Mouse (Mus musculus): ENCODE measurements around the gene Epb41l4b. TPM values are rescaled to one million over a fixed set of nuclear protein-coding genes. Genes with fewer than 3 reads are reported as not detected.

The Epb41l4b gene
- total and polyA plus RNA-seq, 3 experiments, result 0.11 TPM; not detected in 2

GRCm38 (mm10) chr4:57081463-57081862, 61.8 kb downstream of the Epb41l4b start:
- H3K4me1 ChIP-seq (ENCODE audit: insufficient read depth, low read depth, low read length), result no peaks in the 10 kb centered on the region
- no peak overlapping the region for H3K4me3 ChIP-seq (ENCODE audit: low read depth, low read length)
- H3K27me3 ChIP-seq (ENCODE audit: insufficient read depth, low read length), result no peaks in the 10 kb centered on the region; the same call in 1 of the 2 replicates
- TF ChIP-seq GATA1 (IDR thresholded peaks at IDR 0.05; ENCODE audit: borderline replicate concordance, low read length) (no peak), TAL1 (conservative IDR thresholded peaks at IDR 0.05; ENCODE audit: low read depth, low read length) (no peak), CTCF (IDR thresholded peaks at IDR 0.05; ENCODE audit: low read depth, low read length) (no peak), POLR2AphosphoS5 (IDR thresholded peaks at IDR 0.05; ENCODE audit: insufficient replicate concordance, low read depth, low read length) (no peak)
- H3K36me3 ChIP-seq (replicated peaks), result no peaks in the 10 kb centered on the region
- H3K9me3 ChIP-seq (replicated peaks), result peaks cover 71% of the 10 kb centered on the region
- ATAC-seq (ENCODE audit: extremely low read depth, insufficient number of reproducible peaks, low FRiP score, poor library complexity, severe bottlenecking), result no peak
- no peak for DNase-seq (ENCODE audit: low spot score)

GRCm38 (mm10) chr4:57073843-57074242, 69.4 kb downstream of the Epb41l4b start:
- Histone ChIP-seq H3K4me3 (ENCODE audit: low read depth, low read length) (no peak overlapping the region), H3K9me3 (replicated peaks) (peaks cover 64% of the 10 kb centered on the region), H3K27me3 (ENCODE audit: insufficient read depth, low read length) (no peaks in the 10 kb centered on the region; the same call in 1 of the 2 replicates), H3K4me1 (ENCODE audit: insufficient read depth, low read depth, low read length) (no peaks in the 10 kb centered on the region), H3K36me3 (replicated peaks) (no peaks in the 10 kb centered on the region)
- TF ChIP-seq TAL1 (conservative IDR thresholded peaks at IDR 0.05; ENCODE audit: low read depth, low read length) (no peak), GATA1 (IDR thresholded peaks at IDR 0.05; ENCODE audit: borderline replicate concordance, low read length) (no peak), GATA2 (IDR thresholded peaks at IDR 0.05; ENCODE audit: borderline replicate concordance, low read depth, low read length) (no peak), POLR2AphosphoS5 (IDR thresholded peaks at IDR 0.05; ENCODE audit: insufficient replicate concordance, low read depth, low read length) (no peak), CTCF (IDR thresholded peaks at IDR 0.05; ENCODE audit: low read depth, low read length) (no peak)
- DNase-seq (ENCODE audit: low spot score) (no peak), ATAC-seq (ENCODE audit: extremely low read depth, insufficient number of reproducible peaks, low FRiP score, poor library complexity, severe bottlenecking) (no peak)

GRCm38 (mm10) chr4:57073174-57073573, 70.1 kb downstream of the Epb41l4b start:
- Histone ChIP-seq H3K4me1 (ENCODE audit: insufficient read depth, low read depth, low read length) (no peaks in the 10 kb centered on the region), H3K27me3 (ENCODE audit: insufficient read depth, low read length) (no peaks in the 10 kb centered on the region; the same call in 1 of the 2 replicates), H3K4me3 (ENCODE audit: low read depth, low read length) (no peak overlapping the region), H3K9me3 (replicated peaks) (peaks cover 63% of the 10 kb centered on the region), H3K36me3 (replicated peaks) (no peaks in the 10 kb centered on the region)
- no peak for ATAC-seq (ENCODE audit: extremely low read depth, insufficient number of reproducible peaks, low FRiP score, poor library complexity, severe bottlenecking)
- no peak for DNase-seq (ENCODE audit: low spot score)
- TF ChIP-seq CTCF (IDR thresholded peaks at IDR 0.05; ENCODE audit: low read depth, low read length), result no peak
- no peak for TF ChIP-seq GATA2 (IDR thresholded peaks at IDR 0.05; ENCODE audit: borderline replicate concordance, low read depth, low read length)
- no peak for TF ChIP-seq GATA1 (IDR thresholded peaks at IDR 0.05; ENCODE audit: borderline replicate concordance, low read length)
- TF ChIP-seq TAL1 (conservative IDR thresholded peaks at IDR 0.05; ENCODE audit: low read depth, low read length), result no peak
- TF ChIP-seq POLR2AphosphoS5 (IDR thresholded peaks at IDR 0.05; ENCODE audit: insufficient replicate concordance, low read depth, low read length), result no peak

- DNase-seq (ENCODE audit: low spot score) (no peak), ATAC-seq (ENCODE audit: extremely low read depth, insufficient number of reproducible peaks, low FRiP score, poor library complexity, severe bottlenecking) (no peak)
- Histone ChIP-seq H3K36me3 (replicated peaks) (no peaks in the 10 kb centered on the region), H3K27me3 (ENCODE audit: insufficient read depth, low read length) (no peaks in the 10 kb centered on the region), H3K9me3 (replicated peaks) (peaks cover 69% of the 10 kb centered on the region), H3K4me3 (ENCODE audit: low read depth, low read length) (no peak overlapping the region), H3K4me1 (ENCODE audit: insufficient read depth, low read depth, low read length) (no peaks in the 10 kb centered on the region)
- TF ChIP-seq CTCF (IDR thresholded peaks at IDR 0.05; ENCODE audit: low read depth, low read length), result no peak
- no peak for TF ChIP-seq GATA2 (IDR thresholded peaks at IDR 0.05; ENCODE audit: borderline replicate concordance, low read depth, low read length)
- TF ChIP-seq POLR2AphosphoS5 (IDR thresholded peaks at IDR 0.05; ENCODE audit: insufficient replicate concordance, low read depth, low read length), result no peak
- TF ChIP-seq TAL1 (conservative IDR thresholded peaks at IDR 0.05; ENCODE audit: low read depth, low read length), result no peak
- no peak for TF ChIP-seq GATA1 (IDR thresholded peaks at IDR 0.05; ENCODE audit: borderline replicate concordance, low read length)
Measured at GRCm38 (mm10) chr4:57070640-57071039, 72.6 kb downstream of the Epb41l4b start.

- H3K4me3 ChIP-seq (ENCODE audit: low read depth, low read length), result no peak overlapping the region
- ATAC-seq (ENCODE audit: extremely low read depth, insufficient number of reproducible peaks, low FRiP score, poor library complexity, severe bottlenecking), result no peak
- no peaks in the 10 kb centered on the region for H3K27me3 ChIP-seq (ENCODE audit: insufficient read depth, low read length)
- H3K4me1 ChIP-seq (ENCODE audit: insufficient read depth, low read depth, low read length), result no peaks in the 10 kb centered on the region
- peaks cover 67% of the 10 kb centered on the region for H3K9me3 ChIP-seq (replicated peaks)
- H3K36me3 ChIP-seq (replicated peaks), result no peaks in the 10 kb centered on the region
- DNase-seq (ENCODE audit: low spot score), result no peak
- TF ChIP-seq POLR2AphosphoS5 (IDR thresholded peaks at IDR 0.05; ENCODE audit: insufficient replicate concordance, low read depth, low read length) (no peak), CTCF (IDR thresholded peaks at IDR 0.05; ENCODE audit: low read depth, low read length) (no peak)
Measured at GRCm38 (mm10) chr4:57068397-57068796, 74.8 kb downstream of the Epb41l4b start.

- Histone ChIP-seq H3K4me1 (ENCODE audit: insufficient read depth, low read depth, low read length) (no peaks in the 10 kb centered on the region), H3K27me3 (ENCODE audit: insufficient read depth, low read length) (no peaks in the 10 kb centered on the region), H3K9me3 (replicated peaks) (peaks cover 68% of the 10 kb centered on the region), H3K4me3 (ENCODE audit: low read depth, low read length) (no peak overlapping the region), H3K36me3 (replicated peaks) (no peaks in the 10 kb centered on the region)
- no peak for DNase-seq (ENCODE audit: low spot score)
- no peak for TF ChIP-seq GATA1 (IDR thresholded peaks at IDR 0.05; ENCODE audit: borderline replicate concordance, low read length)
- TF ChIP-seq POLR2AphosphoS5 (IDR thresholded peaks at IDR 0.05; ENCODE audit: insufficient replicate concordance, low read depth, low read length), result no peak
- no peak for TF ChIP-seq TAL1 (conservative IDR thresholded peaks at IDR 0.05; ENCODE audit: low read depth, low read length)
- no peak for TF ChIP-seq CTCF (IDR thresholded peaks at IDR 0.05; ENCODE audit: low read depth, low read length)
- TF ChIP-seq GATA2 (IDR thresholded peaks at IDR 0.05; ENCODE audit: borderline replicate concordance, low read depth, low read length), result no peak
- ATAC-seq (ENCODE audit: extremely low read depth, insufficient number of reproducible peaks, low FRiP score, poor library complexity, severe bottlenecking), result no peak
Measured at GRCm38 (mm10) chr4:57067801-57068200, 75.4 kb downstream of the Epb41l4b start.

GRCm38 (mm10) chr4:57066936-57067335, 76.3 kb downstream of the Epb41l4b start:
- TF ChIP-seq GATA2 (IDR thresholded peaks at IDR 0.05; ENCODE audit: borderline replicate concordance, low read depth, low read length) (no peak), TAL1 (conservative IDR thresholded peaks at IDR 0.05; ENCODE audit: low read depth, low read length) (no peak), GATA1 (IDR thresholded peaks at IDR 0.05; ENCODE audit: borderline replicate concordance, low read length) (no peak), POLR2AphosphoS5 (IDR thresholded peaks at IDR 0.05; ENCODE audit: insufficient replicate concordance, low read depth, low read length) (no peak), CTCF (IDR thresholded peaks at IDR 0.05; ENCODE audit: low read depth, low read length) (no peak)
- ATAC-seq (ENCODE audit: extremely low read depth, insufficient number of reproducible peaks, low FRiP score, poor library complexity, severe bottlenecking) (no peak), DNase-seq (ENCODE audit: low spot score) (no peak)
- no peak overlapping the region for H3K4me3 ChIP-seq (ENCODE audit: low read depth, low read length)
- H3K4me1 ChIP-seq (ENCODE audit: insufficient read depth, low read depth, low read length), result no peaks in the 10 kb centered on the region
- H3K36me3 ChIP-seq (replicated peaks), result no peaks in the 10 kb centered on the region
- H3K27me3 ChIP-seq (ENCODE audit: insufficient read depth, low read length), result no peaks in the 10 kb centered on the region
- peaks cover 67% of the 10 kb centered on the region for H3K9me3 ChIP-seq (replicated peaks)

Measured in G1E (cell line).